Comparison of ENCODE assay signal across 28 mouse cellular contexts in genomic region chr2:8825406-8825805, GRCm38 (mm10).
DNase-seq lines count a peak whose midpoint lies in the region; ATAC-seq and TF ChIP-seq lines count a peak whose summit lies in the region.
"Had no signal": no experiment of that assay in that cellular context is flagged by ENCODE, and none has a peak within 500 bp of the region (broad histone marks: within the 10 kb centered on the region; RNA-seq: fewer than 3 reads in every experiment).

No protein-coding gene starts in this region.

- no peaks in the 10 kb centered on the region for H3K9me3 ChIP-seq in embryonic facial prominence, embryonic 11.5 days (replicated peaks; ENCODE audit: control insufficient read depth, low read length)
- no peaks in the 10 kb centered on the region for H3K9me3 ChIP-seq in embryonic facial prominence, embryonic 10.5 days
- H3K9me3 ChIP-seq in CH12.LX (replicated peaks; ENCODE audit: low read length), result no peaks in the 10 kb centered on the region
- H3K9me3 ChIP-seq: embryonic facial prominence, embryonic 15.5 days; heart, embryonic 12.5 days; heart, embryonic 15.5 days; hindbrain, embryonic 10.5 days; hindbrain, embryonic 13.5 days had no signal

- dilution Hi-C loops in CH12.LX (cut with MboI; ENCODE audit: extremely low pct_ligation_motif_present, extremely low pct_unique_long_range_greater_than_20kb, low sequenced_read_pairs), result no loop called here

- no peak for ATAC-seq in embryonic facial prominence, embryonic 11.5 days (replicated peaks; ENCODE audit: insufficient number of reproducible peaks, low FRiP score, low TSS enrichment, low read depth)
- ATAC-seq: activated CD4-positive, CD25-positive, alpha-beta regulatory T cell, adult 4 months; CD4-positive, CD25-positive, alpha-beta regulatory T cell, adult 4 months; forebrain, embryonic 14.5 days; forebrain, postnatal 0 days; hindbrain, embryonic 16.5 days; intestine, embryonic 16.5 days had no signal

- TF ChIP-seq CTCF in CH12.LX (conservative IDR thresholded peaks at IDR 0.05 in 1 of 2, IDR thresholded peaks at IDR 0.05 in 1 of 2; ENCODE audit: low read depth in 2 of 2, low read length in 2 of 2), result no peak

- TF ChIP-seq POLR2A in CH12.LX (IDR thresholded peaks at IDR 0.05; ENCODE audit: low read depth, low read length), result no peak

- H3K27ac ChIP-seq in embryonic facial prominence, embryonic 11.5 days (replicated peaks; ENCODE audit: low read depth, low read length), result no peak overlapping the region
- H3K27ac ChIP-seq in embryonic facial prominence, embryonic 10.5 days (replicated peaks), result no peak overlapping the region
- H3K27ac ChIP-seq in CH12.LX (ENCODE audit: insufficient read depth, low read depth), result no peak overlapping the region
- H3K27ac ChIP-seq: embryonic facial prominence, embryonic 15.5 days; gastrocnemius, adult 2 months; heart, embryonic 15.5 days; hindbrain, embryonic 10.5 days; hindbrain, embryonic 13.5 days had no signal

- no peak overlapping the region for H3K4me2 ChIP-seq in embryonic facial prominence, embryonic 11.5 days (ENCODE audit: low read depth, low read length)
- H3K4me2 ChIP-seq in CH12.LX (ENCODE audit: insufficient read depth, low read depth, poor library complexity, severe bottlenecking), result no peak overlapping the region
- H3K4me2 ChIP-seq: embryonic facial prominence, embryonic 15.5 days; heart, embryonic 12.5 days; heart, embryonic 15.5 days; hindbrain, embryonic 13.5 days had no signal

- no peaks in the 10 kb centered on the region for H3K36me3 ChIP-seq in embryonic facial prominence, embryonic 11.5 days (replicated peaks; ENCODE audit: control insufficient read depth, insufficient read depth, low read depth, low read length)
- H3K36me3 ChIP-seq in embryonic facial prominence, embryonic 10.5 days (replicated peaks), result no peaks in the 10 kb centered on the region
- H3K36me3 ChIP-seq in CH12.LX (replicated peaks in 1 of 2; ENCODE audit: control insufficient read depth in 1 of 2, insufficient read depth in 1 of 2, low read length in 1 of 2), result no peaks in the 10 kb centered on the region
- H3K36me3 ChIP-seq: embryonic facial prominence, embryonic 15.5 days; heart, embryonic 12.5 days; heart, embryonic 15.5 days; hindbrain, embryonic 10.5 days; hindbrain, embryonic 13.5 days had no signal

- in situ Hi-C loops in CH12.LX (cut with MboI; ENCODE audit: low pct_ligation_motif_present, low pct_unique_long_range_greater_than_20kb, low sequenced_read_pairs), result no loop called here

- no peak for TF ChIP-seq RAD21 in CH12.LX (IDR thresholded peaks at IDR 0.05; ENCODE audit: low read depth, low read length)

- WGBS in embryonic facial prominence, embryonic 11.5 days, result 64% methylated on average over 2 of the region's 2 CpGs
- 81% methylated on average over 2 of the region's 2 CpGs for WGBS in embryonic facial prominence, embryonic 10.5 days

- no peaks in the 10 kb centered on the region for H3K79me2 ChIP-seq in CH12.LX (replicated peaks; ENCODE audit: control insufficient read depth, extremely low read depth, insufficient read depth, poor library complexity, severe bottlenecking)

- H3K27me3 ChIP-seq in embryonic facial prominence, embryonic 11.5 days (ENCODE audit: control insufficient read depth, insufficient read depth, low read length), result no peaks in the 10 kb centered on the region
- no peaks in the 10 kb centered on the region for H3K27me3 ChIP-seq in embryonic facial prominence, embryonic 10.5 days (replicated peaks; ENCODE audit: low read depth, poor library complexity, severe bottlenecking)
- no peaks in the 10 kb centered on the region for H3K27me3 ChIP-seq in CH12.LX (replicated peaks)
- H3K27me3 ChIP-seq: embryonic facial prominence, embryonic 15.5 days; heart, embryonic 12.5 days; heart, embryonic 15.5 days; hindbrain, embryonic 13.5 days had no signal

- no peak overlapping the region for H3K4me3 ChIP-seq in embryonic facial prominence, embryonic 11.5 days (ENCODE audit: low read depth, low read length)
- no peak overlapping the region for H3K4me3 ChIP-seq in embryonic facial prominence, embryonic 10.5 days
- no peak overlapping the region for H3K4me3 ChIP-seq in CH12.LX (replicated peaks in 1 of 3; ENCODE audit: low read depth in 2 of 3, low read length in 2 of 3, poor library complexity in 1 of 3)
- H3K4me3 ChIP-seq: embryonic facial prominence, embryonic 15.5 days; gastrocnemius, adult 2 months; heart, embryonic 12.5 days; heart, embryonic 15.5 days; hindbrain, embryonic 10.5 days; hindbrain, embryonic 13.5 days had no signal

- peak; percentile 3 for DNase-seq in embryonic facial prominence, embryonic 11.5 days (ENCODE audit: low spot score)
- no peak for DNase-seq in embryonic facial prominence, embryonic 10.5 days (ENCODE audit: low spot score)
- peak; percentile 4 for DNase-seq in CH12.LX (ENCODE audit: extremely low read depth)
- DNase-seq in embryo, embryonic 11.5 days (ENCODE audit: low read depth, low spot score), result peak; percentile 11
- DNase-seq in spleen, adult 18-20 months, result no peak
- DNase-seq in ovary, postnatal 14 days (ENCODE audit: low spot score), result no peak
- DNase-seq: adrenal gland, adult 8-10 months; adrenal gland, postnatal 25 days; cerebellum, adult 11-12 months; cerebellum, adult 8-10 months; cerebellum, postnatal 10 days; cerebellum, postnatal 36 days; forebrain, postnatal 0 days; gastrocnemius, adult 2 months; gastrocnemius, postnatal 14 days; heart, adult 18-20 months; heart, postnatal 10 days; heart, postnatal 36 days had no signal

- H3K9ac ChIP-seq in embryonic facial prominence, embryonic 11.5 days (replicated peaks; ENCODE audit: low read length), result no peak overlapping the region
- H3K9ac ChIP-seq in CH12.LX (ENCODE audit: insufficient read depth, low read depth), result no peak overlapping the region
- H3K9ac ChIP-seq: embryonic facial prominence, embryonic 15.5 days; forebrain, postnatal 0 days; heart, embryonic 12.5 days; heart, embryonic 15.5 days; hindbrain, embryonic 13.5 days had no signal

- H3K4me1 ChIP-seq in embryonic facial prominence, embryonic 11.5 days (ENCODE audit: control insufficient read depth, insufficient read depth, low read length), result no peaks in the 10 kb centered on the region
- no peaks in the 10 kb centered on the region for H3K4me1 ChIP-seq in embryonic facial prominence, embryonic 10.5 days
- no peaks in the 10 kb centered on the region for H3K4me1 ChIP-seq in CH12.LX (ENCODE audit: control insufficient read depth in 1 of 2, insufficient read depth in 2 of 2)
- H3K4me1 ChIP-seq: embryonic facial prominence, embryonic 15.5 days; heart, embryonic 12.5 days; heart, embryonic 15.5 days; hindbrain, embryonic 10.5 days; hindbrain, embryonic 13.5 days had no signal

- no peak for TF ChIP-seq EP300 in CH12.LX (IDR thresholded peaks at IDR 0.05; ENCODE audit: low read length)

TF ChIP-seq in CH12.LX, 34 proteins besides CTCF, POLR2A, EP300 and RAD21:
- TF ChIP-seq TCF12 (IDR thresholded peaks at IDR 0.05; ENCODE audit: low read depth, low read length) (no peak), ZKSCAN1 (IDR thresholded peaks at IDR 0.05; ENCODE audit: borderline replicate concordance, low read depth, low read length) (no peak), BHLHE40 (IDR thresholded peaks at IDR 0.05; ENCODE audit: low read depth, low read length) (no peak), ELF1 (IDR thresholded peaks at IDR 0.05; ENCODE audit: low read depth, low read length) (no peak), E2F4 (IDR thresholded peaks at IDR 0.05; ENCODE audit: insufficient replicate concordance, low read depth, low read length) (no peak), UBTF (IDR thresholded peaks at IDR 0.05; ENCODE audit: low read depth, low read length) (no peak), KAT2A (IDR thresholded peaks at IDR 0.05; ENCODE audit: insufficient replicate concordance, low read length) (no peak), ETS1 (conservative IDR thresholded peaks at IDR 0.05; ENCODE audit: low read depth, low read length) (no peak), NELFE (IDR thresholded peaks at IDR 0.05; ENCODE audit: low read depth, low read length) (no peak), TBP (conservative IDR thresholded peaks at IDR 0.05; ENCODE audit: low read depth, low read length) (no peak), CHD1 (IDR thresholded peaks at IDR 0.05; ENCODE audit: low read depth, low read length) (no peak), MXI1 (IDR thresholded peaks at IDR 0.05; ENCODE audit: low read depth, low read length) (no peak), JUND (conservative IDR thresholded peaks at IDR 0.05; ENCODE audit: low read depth, low read length) (no peak), ZC3H11A (IDR thresholded peaks at IDR 0.05; ENCODE audit: low read depth, low read length) (no peak), CHD2 (IDR thresholded peaks at IDR 0.05; ENCODE audit: low read length) (no peak), PAX5 (IDR thresholded peaks at IDR 0.05; ENCODE audit: low read length) (no peak)

Comparison
In these comparisons a context has a peak if more than half of its experiments do, and no peak if none do; other contexts are left out.
1. DNase-seq: peak in embryonic facial prominence, embryonic 11.5 days (single experiment), CH12.LX (single experiment) and embryo, embryonic 11.5 days (single experiment); none in embryonic facial prominence, embryonic 10.5 days (single experiment), spleen, adult 18-20 months (0 of 2) and ovary, postnatal 14 days (single experiment).